Comparison of ENCODE assay signal across 10 mouse cellular contexts in genomic region chrX:102004370-102004769, GRCm38 (mm10).
DNase-seq lines count a peak whose midpoint lies in the region; ATAC-seq and TF ChIP-seq lines count a peak whose summit lies in the region.
"Had no signal": no experiment of that assay in that cellular context is flagged by ENCODE, and none has a peak within 500 bp of the region (broad histone marks: within the 10 kb centered on the region; RNA-seq: fewer than 3 reads in every experiment).

No protein-coding gene starts in this region.

- no peak for TF ChIP-seq CTCF in lung, postnatal 0 days (IDR thresholded peaks at IDR 0.05)

- no peak for TF ChIP-seq EP300 in lung, postnatal 0 days (IDR thresholded peaks at IDR 0.05)

- H3K4me3 ChIP-seq in lung, postnatal 0 days (ENCODE audit: low read depth, low read length) = no peak overlapping the region
- peak overlapping the region; percentile 29 for H3K4me3 ChIP-seq in intestine, embryonic 16.5 days (ENCODE audit: low read length)
- peak overlapping the region; percentile 6; the same call in 1 of the 2 replicates for H3K4me3 ChIP-seq in stomach, embryonic 14.5 days (ENCODE audit: low read depth, low read length)
- H3K4me3 ChIP-seq: liver, embryonic 13.5 days had no signal

- peak; percentile 32 for DNase-seq in cerebellum, adult 11-12 months
- DNase-seq in cerebellum, postnatal 4 days (ENCODE audit: low spot score in 2 of 2) = no peak
- DNase-seq in lung, postnatal 0 days (ENCODE audit: low spot score) = no peak
- no peak for DNase-seq in lung, postnatal 4 days
- no peak for DNase-seq in urinary bladder, postnatal 25 days (ENCODE audit: low spot score)
- DNase-seq: liver, embryonic 13.5 days; spleen, adult 18-20 months had no signal

- WGBS in lung, postnatal 0 days = 13% methylated on average over 7 of the region's 7 CpGs
- WGBS in intestine, embryonic 16.5 days = 9% methylated on average over 7 of the region's 7 CpGs
- WGBS in stomach, embryonic 14.5 days = 20% methylated on average over 7 of the region's 7 CpGs

- no peak overlapping the region for H3K27ac ChIP-seq in lung, postnatal 0 days (ENCODE audit: low read length)
- H3K27ac ChIP-seq in intestine, embryonic 16.5 days (ENCODE audit: low read length) = no peak overlapping the region
- 0 out of 2 replicates have a peak overlapping the region, but pooled peaks have one; percentile 15 for H3K27ac ChIP-seq in stomach, embryonic 14.5 days (ENCODE audit: low read length)
- H3K27ac ChIP-seq: liver, embryonic 13.5 days had no signal

- H3K9me3 ChIP-seq in lung, postnatal 0 days (ENCODE audit: low read length) = no peaks in the 10 kb centered on the region
- H3K9me3 ChIP-seq in intestine, embryonic 16.5 days (ENCODE audit: control insufficient read depth, low read length) = no peaks in the 10 kb centered on the region
- H3K9me3 ChIP-seq in stomach, embryonic 14.5 days (ENCODE audit: control insufficient read depth, low read depth, low read length) = no peaks in the 10 kb centered on the region
- H3K9me3 ChIP-seq: liver, embryonic 13.5 days had no signal

- H3K9ac ChIP-seq in lung, postnatal 0 days (replicated peaks; ENCODE audit: low read depth) = no peak overlapping the region
- H3K9ac ChIP-seq in intestine, embryonic 16.5 days (ENCODE audit: low read depth, low read length) = 0 out of 2 replicates have a peak overlapping the region, but pooled peaks have one; percentile 40
- H3K9ac ChIP-seq in stomach, embryonic 14.5 days (replicated peaks; ENCODE audit: low read depth, low read length) = no peak overlapping the region
- H3K9ac ChIP-seq: liver, embryonic 13.5 days had no signal

- H3K27me3 ChIP-seq in lung, postnatal 0 days (replicated peaks; ENCODE audit: insufficient read depth, low read length) = no peaks in the 10 kb centered on the region
- peaks cover 7% of the 10 kb centered on the region; the same call in 1 of the 2 replicates for H3K27me3 ChIP-seq in intestine, embryonic 16.5 days (replicated peaks; ENCODE audit: control insufficient read depth, insufficient read depth, low read length)
- no peaks in the 10 kb centered on the region for H3K27me3 ChIP-seq in stomach, embryonic 14.5 days (ENCODE audit: control insufficient read depth, insufficient read depth, low read length)

- peak overlapping the region; percentile 30; the same call in 1 of the 2 replicates for H3K4me2 ChIP-seq in lung, postnatal 0 days (replicated peaks; ENCODE audit: low read depth, low read length)
- peak overlapping the region; percentile 51 for H3K4me2 ChIP-seq in intestine, embryonic 16.5 days (ENCODE audit: low read depth, low read length)
- H3K4me2 ChIP-seq in stomach, embryonic 14.5 days (replicated peaks; ENCODE audit: low read depth, low read length) = peak overlapping the region; percentile 42

- no peaks in the 10 kb centered on the region; the same call in 1 of the 2 replicates for H3K4me1 ChIP-seq in lung, postnatal 0 days (ENCODE audit: insufficient read depth, low read depth, low read length)
- peaks cover 11% of the 10 kb centered on the region for H3K4me1 ChIP-seq in intestine, embryonic 16.5 days (ENCODE audit: control insufficient read depth, insufficient read depth, low read length)
- no peaks in the 10 kb centered on the region for H3K4me1 ChIP-seq in stomach, embryonic 14.5 days (ENCODE audit: control insufficient read depth, insufficient read depth, low read length)
- H3K4me1 ChIP-seq: liver, embryonic 13.5 days had no signal

- H3K36me3 ChIP-seq in lung, postnatal 0 days (ENCODE audit: insufficient read depth, low read length) = no peaks in the 10 kb centered on the region
- no peaks in the 10 kb centered on the region for H3K36me3 ChIP-seq in intestine, embryonic 16.5 days (ENCODE audit: control insufficient read depth, insufficient read depth, low read length)
- no peaks in the 10 kb centered on the region for H3K36me3 ChIP-seq in stomach, embryonic 14.5 days (ENCODE audit: control insufficient read depth, insufficient read depth, low read length)
- H3K36me3 ChIP-seq: liver, embryonic 13.5 days had no signal

- no peak for ATAC-seq in lung, postnatal 0 days
- no peak for ATAC-seq in intestine, embryonic 16.5 days
- no peak for ATAC-seq in stomach, embryonic 14.5 days (ENCODE audit: insufficient number of reproducible peaks, insufficient read depth, low FRiP score, low read depth)
- ATAC-seq in frontal cortex, adult (ENCODE audit: low TSS enrichment) = no peak
